Mouse (Mus musculus) MEL (cell line): ENCODE measurements at regions not wholly inside any gene's neighbourhood (a gene's known extent, or its start where the extent isn't known, plus 50 kb on each side); places are given as distances from the start of the nearest gene placed in this dataset.

Experiments
- HCFC1 ChIP-seq: IDR thresholded peaks from 2 replicates; pipeline ENCODE4 v1.6.1; 2012; ENCODE audit warnings: low read depth, mild to moderate bottlenecking, inconsistent platforms, low read length, improper control_type of control experiment, moderate library complexity
- POLR2A ChIP-seq, 2 experiments: IDR thresholded peaks; 2 replicates each; pipeline ENCODE4 v1.6.1; 2011 to 2012; ENCODE audit warnings: low read length in 2 of 2, mild to moderate bottlenecking in 2 of 2, control low read depth in 1 of 2, improper control_type of control experiment in 1 of 2, low read depth in 1 of 2, moderate library complexity in 1 of 2; ENCODE audit not compliant: control insufficient read depth in 1 of 2, insufficient read depth in 1 of 2, poor library complexity in 1 of 2

GRCm38 (mm10) chr12:65502045-65502444 lies 276.7 kb downstream of the Wdr20rt start:
- TF ChIP-seq POLR2A (IDR thresholded peaks at IDR 0.05; ENCODE audit: control insufficient read depth in 1 of 2, insufficient read depth in 1 of 2, low read depth in 1 of 2, low read length in 2 of 2, poor library complexity in 1 of 2) (no peak), HCFC1 (no peak)
